Mouse (Mus musculus) hindlimb bud, embryonic 11.5 days (tissue): ENCODE measurements around the gene Sccpdh.
"Not testable (repeated sequence)": the region's sequence is repeated elsewhere in the genome, so short reads cannot be mapped to it uniquely, and the experiment has no call there.

Experiments
- DNase-seq: peaks from one replicate; pipeline ENCODE4 v3.0.0-alpha.2; 2012; ENCODE audit warnings: low read depth, low spot score; ENCODE audit errors: extremely low spot score

Gene Sccpdh

GRCm38 (mm10) chr1:179667450-179667849, 560 bp upstream of the Sccpdh start:
- no peak for DNase-seq

- DNase-seq: no peak
These were observed 977 bp downstream of the Sccpdh start for GRCm38 (mm10) chr1:179668836-179669537.

GRCm38 (mm10) chr1:179674355-179674754, 6.3 kb downstream of the Sccpdh start:
- no peak for DNase-seq

- DNase-seq: no peak
These were observed 9.0 kb downstream of the Sccpdh start for GRCm38 (mm10) chr1:179677031-179677430.

- DNase-seq: no peak
These were observed 11.3 kb downstream of the Sccpdh start for GRCm38 (mm10) chr1:179679326-179679725.

- not testable (repeated sequence) for DNase-seq
These were observed 14.7 kb downstream of the Sccpdh start for GRCm38 (mm10) chr1:179682753-179683152.

- no peak for DNase-seq
These were observed 18.3 kb downstream of the Sccpdh start for GRCm38 (mm10) chr1:179686348-179686747.

- no peak for DNase-seq
These were observed 18.8 kb downstream of the Sccpdh start for GRCm38 (mm10) chr1:179686781-179687180.

- no peak for DNase-seq
These were observed 19.3 kb downstream of the Sccpdh start for GRCm38 (mm10) chr1:179687305-179687704.

- DNase-seq: no peak
These were observed 20.0 kb downstream of the Sccpdh start for GRCm38 (mm10) chr1:179687966-179688365.

- no peak for DNase-seq
These were observed 20.4 kb downstream of the Sccpdh start for GRCm38 (mm10) chr1:179688415-179688814.

- DNase-seq: no peak
These were observed 20.9 kb downstream of the Sccpdh start for GRCm38 (mm10) chr1:179688914-179689313.

GRCm38 (mm10) chr1:179689479-179689878, 21.5 kb downstream of the Sccpdh start:
- DNase-seq: no peak

GRCm38 (mm10) chr1:179704150-179704549, 36.1 kb downstream of the Sccpdh start:
- no peak for DNase-seq

- DNase-seq: no peak
These were observed 37.1 kb downstream of the Sccpdh start for GRCm38 (mm10) chr1:179705154-179705553.

- no peak for DNase-seq
These were observed 41.4 kb downstream of the Sccpdh start for GRCm38 (mm10) chr1:179709390-179709789.

GRCm38 (mm10) chr1:179710739-179711138, 42.7 kb downstream of the Sccpdh start:
- no peak for DNase-seq

GRCm38 (mm10) chr1:179712658-179713057, 44.6 kb downstream of the Sccpdh start:
- DNase-seq: no peak

- no peak for DNase-seq
These were observed 45.4 kb downstream of the Sccpdh start for GRCm38 (mm10) chr1:179713367-179713766.

GRCm38 (mm10) chr1:179715289-179715688, 47.3 kb downstream of the Sccpdh start:
- not testable (repeated sequence) for DNase-seq

GRCm38 (mm10) chr1:179715786-179716185, 47.8 kb downstream of the Sccpdh start:
- DNase-seq: no peak

GRCm38 (mm10) chr1:179722811-179723469, 54.9 kb downstream of the Sccpdh start:
- DNase-seq: no peak
